Mouse (Mus musculus) spleen, adult 2 months (tissue): Measurements from ENCODE around the gene Olfr559.

Experiments used
- CTCF ChIP-seq: fragments of 200-500 bp; IDR thresholded peaks from 2 replicates; pipeline ENCODE4 v1.5.1; 2011; ENCODE audit warnings: mild to moderate bottlenecking, inconsistent platforms; ENCODE audit not compliant: insufficient read depth, insufficient read length, insufficient replicate concordance; ENCODE audit errors: extremely low read depth
- POLR2A ChIP-seq: fragments of 200-500 bp; IDR thresholded peaks from 2 replicates; pipeline ENCODE4 v1.6.1; 2011; ENCODE audit warnings: low read depth, low read length, inconsistent platforms

DNA sequence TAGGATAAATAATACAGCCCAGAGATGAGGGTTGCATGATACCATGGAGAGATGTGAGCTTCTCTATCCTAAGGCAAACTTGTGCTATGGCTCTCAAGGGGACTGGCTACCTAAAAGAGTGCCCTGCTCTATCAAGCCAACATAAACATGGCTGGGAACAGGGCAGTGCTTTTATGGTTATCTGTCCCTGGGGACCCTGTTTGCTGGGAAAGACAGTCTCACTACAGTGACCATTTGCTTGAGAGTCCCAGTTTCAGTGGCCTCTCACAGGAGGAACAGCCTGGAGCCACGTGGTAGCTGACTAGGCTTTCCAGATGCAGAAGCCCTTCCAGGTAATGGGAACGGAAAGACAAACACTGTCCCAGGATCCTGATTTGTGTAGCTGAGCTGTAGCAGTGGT lies 10.4 kb upstream of the Olfr559 start:
- TF ChIP-seq POLR2A = no peak
- no peak for TF ChIP-seq CTCF
